Mouse (Mus musculus) liver, adult 2 months (tissue): ENCODE measurements at regions not wholly inside any gene's neighbourhood (a gene's known extent, or its start where the extent isn't known, plus 50 kb on each side); places are given as distances from the start of the nearest gene placed in this dataset.

ENCODE experiments used
- CTCF ChIP-seq: fragments of 200-500 bp; IDR thresholded peaks from 2 replicates; pipeline ENCODE4 v1.5.1; 2011; ENCODE audit warnings: low read depth, low read length, control low read depth
- POLR2A ChIP-seq: fragments of 200-500 bp; IDR thresholded peaks from 2 replicates; pipeline ENCODE4 v1.6.1; 2011; ENCODE audit warnings: low read length, control low read depth; ENCODE audit not compliant: insufficient read depth; ENCODE audit errors: extremely low read depth

DNA sequence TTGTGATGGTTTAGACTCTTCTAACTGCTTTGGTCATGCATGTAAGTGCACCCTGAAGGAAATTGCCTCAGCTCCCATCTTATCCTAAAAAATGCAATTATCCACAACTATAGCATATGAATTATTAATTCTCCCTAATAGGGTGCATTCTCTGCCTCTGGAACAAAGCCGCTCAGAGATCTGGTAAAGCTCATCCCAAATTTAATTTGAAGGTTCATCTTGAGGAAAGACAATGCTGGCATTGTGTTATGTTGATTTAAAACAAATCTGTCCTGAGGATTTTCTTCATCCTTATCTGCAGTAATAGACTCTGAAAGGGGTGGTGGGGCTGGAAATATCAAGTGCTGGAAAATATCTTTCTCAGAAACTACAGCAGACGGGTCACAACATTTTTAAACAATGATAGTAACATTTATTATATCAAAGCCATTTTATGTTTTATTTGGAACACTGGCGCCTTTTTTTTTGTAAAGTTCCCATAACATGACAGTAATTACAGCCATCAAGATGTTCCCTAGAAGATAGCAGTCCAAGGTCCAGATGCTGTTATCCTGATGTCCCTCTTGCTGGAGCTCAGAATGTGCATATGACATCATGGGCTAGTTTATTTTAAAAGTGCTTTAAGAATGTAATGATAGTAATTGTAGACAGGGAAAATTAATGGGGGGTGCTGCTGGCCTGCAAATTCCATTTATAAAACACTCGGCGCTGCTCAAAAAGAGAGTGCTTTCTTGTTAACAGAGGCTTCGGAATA lies 148.5 kb downstream of the Hlx start:
- TF ChIP-seq CTCF (no peak), POLR2A (no peak)
